Mouse (Mus musculus) brain, embryonic 14.5 days (tissue): ENCODE results near the gene Fam214b.

ENCODE experiments used
- CTCF ChIP-seq: fragments of 200-500 bp; IDR thresholded peaks from 2 replicates; pipeline ENCODE4 v1.5.1; 2012; ENCODE audit warnings: inconsistent platforms, mild to moderate bottlenecking, moderate library complexity, borderline replicate concordance; ENCODE audit not compliant: insufficient read depth, insufficient read length; ENCODE audit errors: extremely low read depth
- POLR2A ChIP-seq: fragments of 200-500 bp; IDR thresholded peaks from 2 replicates; pipeline ENCODE4 v1.6.1; 2012; ENCODE audit warnings: mild to moderate bottlenecking, inconsistent platforms, borderline replicate concordance; ENCODE audit not compliant: poor library complexity, insufficient read depth, insufficient read length, severe bottlenecking; ENCODE audit errors: extremely low read depth

- no peak for TF ChIP-seq CTCF
- no peak for TF ChIP-seq POLR2A
Observed at GRCm38 (mm10) chr4:43039609-43040008, 6.4 kb downstream of the Fam214b start.
